Mouse (Mus musculus): ENCODE results near the gene Ece1. TPM values are rescaled to one million over a fixed set of nuclear protein-coding genes. Genes with fewer than 3 reads are reported as not detected.
A peak's percentile ranks its signal among the peaks of the same experiment; 100 is the strongest.

The Ece1 gene
- total and polyA plus RNA-seq, 2 experiments from 2014 or later, result 16.2 to 32.1 TPM

- Histone ChIP-seq H3K4me1 (ENCODE audit: insufficient read depth) (no peaks in the 10 kb centered on the region), H3K27me3 (ENCODE audit: insufficient read depth, low read length) (no peaks in the 10 kb centered on the region), H3K9ac (no peak overlapping the region), H3K36me3 (ENCODE audit: insufficient read depth) (no peaks in the 10 kb centered on the region), H3K4me2 (ENCODE audit: low read depth) (no peak overlapping the region), H3K27ac (ENCODE audit: low read depth, low read length) (no peak overlapping the region), H3K4me3 (ENCODE audit: low read depth, low read length) (no peak overlapping the region), H3K9me3 (ENCODE audit: low read length) (no peaks in the 10 kb centered on the region)
- ATAC-seq (no peak), DNase-seq (no peak)
- WGBS, result 86% methylated on average over 6 of the region's 6 CpGs
- no peak for TF ChIP-seq CTCF (IDR thresholded peaks at IDR 0.05; ENCODE audit: low read depth)
Measured at GRCm38 (mm10) chr4:137853822-137854221, 8.2 kb upstream of the Ece1 start.

GRCm38 (mm10) chr4:137855741-137856341 lies 6.2 kb upstream of the Ece1 start:
- no peaks in the 10 kb centered on the region for H3K36me3 ChIP-seq (ENCODE audit: insufficient read depth)
- TF ChIP-seq CTCF (IDR thresholded peaks at IDR 0.05; ENCODE audit: low read depth), result no peak
- H3K9ac ChIP-seq, result no peak overlapping the region
- no peak overlapping the region for H3K4me3 ChIP-seq (ENCODE audit: low read depth, low read length)
- 51% methylated on average over 9 of the region's 9 CpGs for WGBS
- DNase-seq, result no peak
- H3K4me2 ChIP-seq (ENCODE audit: low read depth), result no peak overlapping the region
- no peak overlapping the region for H3K27ac ChIP-seq (ENCODE audit: low read depth, low read length)
- no peaks in the 10 kb centered on the region for H3K27me3 ChIP-seq (ENCODE audit: insufficient read depth, low read length)
- ATAC-seq, result no peak
- no peaks in the 10 kb centered on the region for H3K4me1 ChIP-seq (ENCODE audit: insufficient read depth)
- no peaks in the 10 kb centered on the region for H3K9me3 ChIP-seq (ENCODE audit: low read length)

GRCm38 (mm10) chr4:137857116-137857515 lies 4.9 kb upstream of the Ece1 start:
- Histone ChIP-seq H3K4me1 (ENCODE audit: insufficient read depth) (no peaks in the 10 kb centered on the region), H3K4me3 (ENCODE audit: low read depth, low read length) (no peak overlapping the region), H3K36me3 (ENCODE audit: insufficient read depth) (no peaks in the 10 kb centered on the region), H3K9me3 (ENCODE audit: low read length) (no peaks in the 10 kb centered on the region), H3K27me3 (ENCODE audit: insufficient read depth, low read length) (no peaks in the 10 kb centered on the region), H3K9ac (no peak overlapping the region), H3K27ac (ENCODE audit: low read depth, low read length) (no peak overlapping the region), H3K4me2 (ENCODE audit: low read depth) (no peak overlapping the region)
- TF ChIP-seq CTCF (IDR thresholded peaks at IDR 0.05; ENCODE audit: low read depth), result peak; percentile 61
- WGBS, result 22% methylated on average over 7 of the region's 7 CpGs
- DNase-seq (no peak), ATAC-seq (no peak)

GRCm38 (mm10) chr4:137858371-137858770 lies 3.7 kb upstream of the Ece1 start:
- H3K9me3 ChIP-seq (ENCODE audit: low read length), result no peaks in the 10 kb centered on the region
- DNase-seq (no peak), ATAC-seq (no peak)
- no peak overlapping the region for H3K27ac ChIP-seq (ENCODE audit: low read depth, low read length)
- peaks cover 6% of the 10 kb centered on the region; the same call in 1 of the 2 replicates for H3K4me1 ChIP-seq (ENCODE audit: insufficient read depth)
- no peak overlapping the region for H3K4me2 ChIP-seq (ENCODE audit: low read depth)
- TF ChIP-seq CTCF (IDR thresholded peaks at IDR 0.05; ENCODE audit: low read depth), result no peak
- no peak overlapping the region for H3K4me3 ChIP-seq (ENCODE audit: low read depth, low read length)
- no peaks in the 10 kb centered on the region for H3K27me3 ChIP-seq (ENCODE audit: insufficient read depth, low read length)
- H3K36me3 ChIP-seq (ENCODE audit: insufficient read depth), result no peaks in the 10 kb centered on the region
- H3K9ac ChIP-seq, result no peak overlapping the region
- WGBS, result 65% methylated on average over 2 of the region's 2 CpGs

- TF ChIP-seq CTCF (IDR thresholded peaks at IDR 0.05; ENCODE audit: low read depth), result no peak
- no peak for DNase-seq
- ATAC-seq, result peak; percentile 63
- peak overlapping the region; percentile 63 for H3K4me3 ChIP-seq (ENCODE audit: low read depth, low read length)
- H3K9me3 ChIP-seq (ENCODE audit: low read length), result no peaks in the 10 kb centered on the region
- 7% methylated on average over 17 of the region's 17 CpGs for WGBS
- H3K36me3 ChIP-seq (ENCODE audit: insufficient read depth), result no peaks in the 10 kb centered on the region
- peaks cover 28% of the 10 kb centered on the region; the same call in 1 of the 2 replicates for H3K4me1 ChIP-seq (ENCODE audit: insufficient read depth)
- peak overlapping the region; percentile 72 for H3K9ac ChIP-seq
- peak overlapping the region; percentile 83 for H3K4me2 ChIP-seq (ENCODE audit: low read depth)
- H3K27ac ChIP-seq (ENCODE audit: low read depth, low read length), result peak overlapping the region; percentile 36; the same call in 1 of the 2 replicates
- H3K27me3 ChIP-seq (ENCODE audit: insufficient read depth, low read length), result no peaks in the 10 kb centered on the region
Measured at GRCm38 (mm10) chr4:137861461-137862011, 501 bp upstream of the Ece1 start.

GRCm38 (mm10) chr4:137862516-137863240 lies 641 bp downstream of the Ece1 start:
- H3K27ac ChIP-seq (ENCODE audit: low read depth, low read length), result no peak overlapping the region; the same call in 1 of the 2 replicates
- DNase-seq (peak; percentile 35), ATAC-seq (no peak)
- no peaks in the 10 kb centered on the region for H3K9me3 ChIP-seq (ENCODE audit: low read length)
- no peak for TF ChIP-seq CTCF (IDR thresholded peaks at IDR 0.05; ENCODE audit: low read depth)
- H3K36me3 ChIP-seq (ENCODE audit: insufficient read depth), result no peaks in the 10 kb centered on the region
- peak overlapping the region; percentile 72 for H3K9ac ChIP-seq
- H3K4me3 ChIP-seq (ENCODE audit: low read depth, low read length), result peak overlapping the region; percentile 63
- no peaks in the 10 kb centered on the region for H3K27me3 ChIP-seq (ENCODE audit: insufficient read depth, low read length)
- peaks cover 28% of the 10 kb centered on the region; the same call in 1 of the 2 replicates for H3K4me1 ChIP-seq (ENCODE audit: insufficient read depth)
- 14% methylated on average over 21 of the region's 21 CpGs for WGBS
- H3K4me2 ChIP-seq (ENCODE audit: low read depth), result peak overlapping the region; percentile 83

- peaks cover 28% of the 10 kb centered on the region; the same call in 1 of the 2 replicates for H3K4me1 ChIP-seq (ENCODE audit: insufficient read depth)
- no peaks in the 10 kb centered on the region for H3K9me3 ChIP-seq (ENCODE audit: low read length)
- no peaks in the 10 kb centered on the region for H3K27me3 ChIP-seq (ENCODE audit: insufficient read depth, low read length)
- WGBS, result 91% methylated on average over 4 of the region's 4 CpGs
- TF ChIP-seq CTCF (IDR thresholded peaks at IDR 0.05; ENCODE audit: low read depth), result no peak
- no peak overlapping the region for H3K27ac ChIP-seq (ENCODE audit: low read depth, low read length)
- H3K36me3 ChIP-seq (ENCODE audit: insufficient read depth), result no peaks in the 10 kb centered on the region
- DNase-seq (no peak), ATAC-seq (no peak)
- no peak overlapping the region for H3K4me2 ChIP-seq (ENCODE audit: low read depth)
- no peak overlapping the region for H3K4me3 ChIP-seq (ENCODE audit: low read depth, low read length)
- no peak overlapping the region for H3K9ac ChIP-seq
Measured at GRCm38 (mm10) chr4:137864031-137864430, 2.0 kb downstream of the Ece1 start.

Data from forebrain, postnatal 0 days (tissue).